Mouse (Mus musculus) midbrain, embryonic 14.5 days (tissue): Measurements from ENCODE around the gene Theg. TPM values are rescaled to one million over a fixed set of nuclear protein-coding genes. Genes with fewer than 3 reads are reported as not detected.

Source experiments
- ATAC-seq: fragments of 200-750 bp; cut with Nextera tagmentation; 2 replicates; pipeline ENCODE4 v1.8.0; 2017; ENCODE audit warnings: moderate number of reproducible peaks, moderate library complexity; ENCODE audit not compliant: low FRiP score, low TSS enrichment
- DNase-seq: peaks from one replicate; pipeline ENCODE4 v3.0.0-alpha.2; 2015
- H3K27ac ChIP-seq: fragments of 300-500 bp; sonication (generic); replicated peaks from 2 replicates; pipeline ENCODE4 v1.5.1; 2014; ENCODE audit warnings: mild to moderate bottlenecking, low read depth, low read length, moderate library complexity
- H3K27me3 ChIP-seq: fragments of 300-500 bp; sonication (generic); 2 replicates; pipeline ENCODE4 v1.6.1; 2014; ENCODE audit warnings: low read length, control low read depth, mixed read lengths; ENCODE audit not compliant: control insufficient read depth, insufficient read depth
- H3K36me3 ChIP-seq: fragments of 300-500 bp; sonication (generic); 2 replicates; pipeline ENCODE4 v1.6.1; 2014; ENCODE audit warnings: low read length, control low read depth; ENCODE audit not compliant: control insufficient read depth, insufficient read depth
- H3K4me1 ChIP-seq: fragments of 300-500 bp; sonication (generic); 2 replicates; pipeline ENCODE4 v1.6.1; 2014; ENCODE audit warnings: mild to moderate bottlenecking, antibody characterized with exemption, low read length, control low read depth; ENCODE audit not compliant: control insufficient read depth, insufficient read depth
- H3K4me2 ChIP-seq: fragments of 300-500 bp; sonication (generic); 2 replicates; pipeline ENCODE4 v1.6.1; 2014; ENCODE audit warnings: mild to moderate bottlenecking, low read length, moderate library complexity
- H3K4me3 ChIP-seq: fragments of 300-500 bp; sonication (generic); replicated peaks from 2 replicates; pipeline ENCODE4 v1.5.1; 2014; ENCODE audit warnings: low read depth, low read length
- H3K9ac ChIP-seq: fragments of 300-500 bp; sonication (generic); replicated peaks from 2 replicates; pipeline ENCODE4 v1.6.1; 2014; ENCODE audit warnings: mild to moderate bottlenecking, low read length, moderate library complexity
- H3K9me3 ChIP-seq: fragments of 300-500 bp; sonication (generic); 2 replicates; pipeline ENCODE4 v1.6.1; 2016; ENCODE audit warnings: low read length, control low read depth, mixed read lengths; ENCODE audit not compliant: control insufficient read depth
- WGBS: fragments of 180-500 bp; shearing (Covaris S2); extraction: QIAGEN DNeasy Blood & Tissue Kit; methylation state at CpG from one replicate; pipeline ENCODE4 v1.1.7; 2014; 5-methylcytosine and 5-hydroxymethylcytosine counted together
- microRNA-seq: library from miRNA; unstranded; fragments of <30 nt; microRNA quantifications from one replicate; pipeline ENCODE4, GENCODE M21; 2016
- polyA plus RNA-seq: library from polyadenylated mRNA; unstranded; fragments of >200 nt; fragmentation: Nextera tagmentation; extraction: Ambion mirVana; gene quantifications from 2 replicates; pipeline ENCODE4 v1.2.1, GENCODE M21; 2014

The Theg gene
- polyA plus RNA-seq, 1 experiment from 2014 or later, result not detected

DNA sequence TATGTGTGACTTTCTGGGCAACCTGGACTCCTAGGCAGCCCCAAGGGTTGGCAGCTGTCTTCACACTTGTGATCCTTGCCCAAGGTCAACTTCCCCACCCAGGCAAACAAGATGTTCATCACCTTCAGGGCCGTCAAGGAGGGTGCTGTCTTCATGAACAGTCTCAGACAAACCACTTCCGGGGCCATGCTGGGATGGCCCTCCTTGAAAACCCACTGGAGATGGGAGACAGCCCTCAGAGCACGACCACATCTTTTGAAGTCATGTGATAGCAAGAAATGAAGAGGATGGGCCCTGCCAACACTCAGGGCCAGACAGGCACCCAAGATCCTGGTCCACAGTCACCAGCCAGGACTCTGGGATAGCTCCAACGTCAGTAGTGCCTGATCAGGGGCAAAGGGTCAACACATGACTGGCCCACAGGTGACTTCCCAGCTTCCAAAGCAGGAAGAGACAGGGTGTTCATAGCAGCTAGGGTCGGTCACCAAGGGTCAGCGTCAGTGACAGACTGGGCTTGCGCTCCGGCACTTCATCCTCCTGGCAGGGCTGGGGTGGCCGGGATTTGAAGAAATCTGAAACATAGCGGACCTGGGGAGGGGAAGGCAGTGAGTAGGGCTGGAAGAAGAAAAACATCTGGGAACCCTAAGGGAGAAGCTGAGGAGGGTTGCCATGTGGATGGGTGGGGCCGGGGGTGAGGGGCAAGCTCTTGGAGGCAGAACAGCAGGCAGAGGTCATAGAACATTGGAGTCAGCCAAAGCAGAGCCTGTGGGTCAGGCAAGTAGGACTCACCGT lies 60.3 kb downstream of the Theg start:
- ATAC-seq, result no peak
- 91% methylated on average over 12 of the region's 12 CpGs for WGBS
- Histone ChIP-seq H3K27me3 (no peaks in the 10 kb centered on the region), H3K9ac (no peak overlapping the region), H3K4me1 (no peaks in the 10 kb centered on the region), H3K4me3 (no peak overlapping the region), H3K27ac (no peak overlapping the region), H3K9me3 (no peaks in the 10 kb centered on the region), H3K4me2 (no peak overlapping the region), H3K36me3 (no peaks in the 10 kb centered on the region)
- no peak for DNase-seq

Small RNAs within 50 kb of the gene (microRNA-seq; reads per million reads assigned to microRNA genes)
- 0.44 reads per million for gene Mir6909

Other genes starting within 250 kb of the Theg start
- not detected in 2 replicates for gene Vmn2r82, start 230.8 kb downstream of the Theg start, polyA plus RNA-seq
- gene Vmn2r83, start 118.6 kb downstream of the Theg start, polyA plus RNA-seq, result not detected in 2 replicates
- gene Plpp2, start 53.5 kb downstream of the Theg start, polyA plus RNA-seq, result 14.7 and 19.1 TPM in 2 replicates
- 48.8 and 64.3 TPM in 2 replicates for gene Mier2, start 32.1 kb downstream of the Theg start, polyA plus RNA-seq
- gene C2cd4c, start 26.7 kb upstream of the Theg start, polyA plus RNA-seq, result 0.84 and 1.4 TPM in 2 replicates
- gene Shc2, start 50.6 kb upstream of the Theg start, polyA plus RNA-seq, result 17.2 and 21.6 TPM in 2 replicates
- 0.17 and 0.40 TPM in 2 replicates for gene Odf3l2, start 58.4 kb upstream of the Theg start, polyA plus RNA-seq
- gene Madcam1, start 77.2 kb upstream of the Theg start, polyA plus RNA-seq, result 0.31 and 1.00 TPM in 2 replicates
- 94.4 and 110 TPM in 2 replicates for gene Tpgs1, start 82.0 kb upstream of the Theg start, polyA plus RNA-seq
- gene Cdc34, start 94.9 kb upstream of the Theg start, polyA plus RNA-seq, result 80.4 and 94.9 TPM in 2 replicates
- gene Gzmm, start 101.7 kb upstream of the Theg start, polyA plus RNA-seq, result 1.1 and 1.5 TPM in 2 replicates
- 680 and 689 TPM in 2 replicates for gene Bsg, start 117.2 kb upstream of the Theg start, polyA plus RNA-seq
- 0.89 and 1.9 TPM in 2 replicates for gene Hcn2, start 129.3 kb upstream of the Theg start, polyA plus RNA-seq
- gene Polrmt, start 159.2 kb upstream of the Theg start, polyA plus RNA-seq, result 35.9 and 39.8 TPM in 2 replicates
- gene Fgf22, start 167.7 kb upstream of the Theg start, polyA plus RNA-seq, result 0.87 and 1.0 TPM in 2 replicates
- 92.8 and 94.6 TPM in 2 replicates for gene Rnf126, start 179.6 kb upstream of the Theg start, polyA plus RNA-seq
- 0.80 and 1.5 TPM in 2 replicates for gene Fstl3, start 189.9 kb upstream of the Theg start, polyA plus RNA-seq
- gene Prss57, start 203.6 kb upstream of the Theg start, polyA plus RNA-seq, result 0.30 TPM in 1 of 2 replicates, not detected in the other
- 270 and 307 TPM in 2 replicates for gene Palm, start 206.2 kb upstream of the Theg start, polyA plus RNA-seq
- 0.45 and 1.5 TPM in 2 replicates for gene Misp, start 233.7 kb upstream of the Theg start, polyA plus RNA-seq